Mouse (Mus musculus) brown adipose tissue, adult 24 weeks (tissue): ENCODE data around the gene Gxylt2. TPM values are rescaled to one million over a fixed set of nuclear protein-coding genes. Genes with fewer than 3 reads are reported as not detected.
A peak's percentile ranks its signal among the peaks of the same experiment; 100 is the strongest.

Experiments used
- H3K27ac ChIP-seq: fragments of 200-500 bp; replicated peaks from 2 replicates; pipeline ENCODE4 v1.5.1; 2012; ENCODE audit warnings: low read depth, mild to moderate bottlenecking, low read length
- H3K4me1 ChIP-seq: fragments of 200-500 bp; 2 replicates; pipeline ENCODE4 v1.6.1; 2012; ENCODE audit warnings: low read length, mixed read lengths; ENCODE audit not compliant: control insufficient read depth, insufficient read depth, insufficient read length
- H3K4me3 ChIP-seq: fragments of 200-500 bp; 2 replicates; pipeline ENCODE4 v1.5.1; 2012; ENCODE audit warnings: low read depth, mild to moderate bottlenecking, low read length, moderate library complexity; ENCODE audit not compliant: insufficient read depth
- polyA plus RNA-seq: library from polyadenylated mRNA; stranded (reverse); fragments of >200 nt; gene quantifications from 2 replicates; pipeline ENCODE4 v1.2.4, GENCODE M21; 2012; ENCODE audit not compliant: missing spikeins, insufficient read depth, insufficient read length

The Gxylt2 gene
- polyA plus RNA-seq, 1 experiment, result 0.87 TPM

GRCm38 (mm10) chr6:100833355-100833754, 128.8 kb downstream of the Gxylt2 start, which contains the start of gene Ppp4r2:
Ppp4r2 (plus strand) TSS chr6:100833622.
- peak within 1 kb of the TSS; percentile 100 for H3K4me3 ChIP-seq
- peak within 1 kb of the TSS; percentile 90 for H3K27ac ChIP-seq
- H3K4me1 ChIP-seq, result peaks cover 10% of the 10 kb centered on the region; the same call in 1 of the 2 replicates

- peak overlapping the region; percentile 100 for H3K4me3 ChIP-seq
- H3K4me1 ChIP-seq, result peaks cover 10% of the 10 kb centered on the region; the same call in 1 of the 2 replicates
- peak overlapping the region; percentile 78 for H3K27ac ChIP-seq
Measured at GRCm38 (mm10) chr6:100833811-100834481, 129.4 kb downstream of the Gxylt2 start.

GRCm38 (mm10) chr6:100834489-100835160, 130.1 kb downstream of the Gxylt2 start:
- Histone ChIP-seq H3K27ac (no peak overlapping the region; the same call in 1 of the 2 replicates), H3K4me3 (peak overlapping the region; percentile 100), H3K4me1 (peaks cover 10% of the 10 kb centered on the region; the same call in 1 of the 2 replicates)

GRCm38 (mm10) chr6:100845058-100845457, 140.5 kb downstream of the Gxylt2 start:
- Histone ChIP-seq H3K4me1 (peaks cover 5% of the 10 kb centered on the region), H3K4me3 (no peak overlapping the region)

GRCm38 (mm10) chr6:100847264-100847663, 142.7 kb downstream of the Gxylt2 start:
- Histone ChIP-seq H3K27ac (no peak overlapping the region), H3K4me3 (no peak overlapping the region), H3K4me1 (peaks cover 6% of the 10 kb centered on the region)

More at GRCm38 (mm10) chr6:100845058-100845457, 140.5 kb downstream of the Gxylt2 start:
- H3K27ac ChIP-seq, result no peak overlapping the region

- Histone ChIP-seq H3K27ac (no peak overlapping the region), H3K4me1 (peaks cover 6% of the 10 kb centered on the region), H3K4me3 (no peak overlapping the region)
Measured at GRCm38 (mm10) chr6:100848682-100849375, 144.3 kb downstream of the Gxylt2 start.

- no peak overlapping the region for H3K27ac ChIP-seq
- H3K4me1 ChIP-seq, result peaks cover 4% of the 10 kb centered on the region; the same call in 1 of the 2 replicates
Measured at GRCm38 (mm10) chr6:100850671-100851081, 146.1 kb downstream of the Gxylt2 start.

GRCm38 (mm10) chr6:100851083-100851482, 146.5 kb downstream of the Gxylt2 start:
- H3K4me3 ChIP-seq, result no peak overlapping the region
- no peak overlapping the region for H3K27ac ChIP-seq
- H3K4me1 ChIP-seq, result peaks cover 4% of the 10 kb centered on the region; the same call in 1 of the 2 replicates

More at GRCm38 (mm10) chr6:100850671-100851081, 146.1 kb downstream of the Gxylt2 start:
- no peak overlapping the region for H3K4me3 ChIP-seq

Other genes with a start within 250 kb of the Gxylt2 start
- 1.2 and 1.9 TPM in 2 replicates for gene Shq1, start 33.6 kb upstream of the Gxylt2 start, polyA plus RNA-seq
- 66.1 and 82.8 TPM in 2 replicates for gene Ppp4r2, start 128.9 kb downstream of the Gxylt2 start, polyA plus RNA-seq